In genomic region chr1:120501496-120501895, GRCm38 (mm10) we compare ENCODE assay signal across 28 mouse cellular contexts. TPM values are rescaled to one million over a fixed set of nuclear protein-coding genes. Genes with fewer than 3 reads are reported as not detected.
A peak's percentile ranks its signal among the peaks of the same experiment; 100 is the strongest.
DNase-seq lines count a peak whose midpoint lies in the region; ATAC-seq and TF ChIP-seq lines count a peak whose summit lies in the region.
"Had no signal": no experiment of that assay in that cellular context is flagged by ENCODE, and none has a peak within 500 bp of the region (broad histone marks: within the 10 kb centered on the region; RNA-seq: fewer than 3 reads in every experiment).

No protein-coding gene starts in this region.

- TF ChIP-seq EP300 in lung, postnatal 0 days (IDR thresholded peaks at IDR 0.05), result no peak

- H3K36me3 ChIP-seq in neural tube, embryonic 15.5 days, result no peaks in the 10 kb centered on the region
- no peaks in the 10 kb centered on the region for H3K36me3 ChIP-seq in lung, postnatal 0 days (ENCODE audit: insufficient read depth, low read length)
- H3K36me3 ChIP-seq: embryonic facial prominence, embryonic 10.5 days; embryonic facial prominence, embryonic 12.5 days; forebrain, embryonic 15.5 days; G1E had no signal

- H3K9ac ChIP-seq in neural tube, embryonic 15.5 days (replicated peaks), result no peak overlapping the region
- no peak overlapping the region for H3K9ac ChIP-seq in lung, postnatal 0 days (replicated peaks; ENCODE audit: low read depth)
- H3K9ac ChIP-seq: embryonic facial prominence, embryonic 12.5 days; forebrain, embryonic 13.5 days; forebrain, embryonic 15.5 days; forebrain, postnatal 0 days had no signal

- no peak overlapping the region for H3K4me2 ChIP-seq in neural tube, embryonic 15.5 days
- no peak overlapping the region for H3K4me2 ChIP-seq in lung, postnatal 0 days (replicated peaks; ENCODE audit: low read depth, low read length)
- H3K4me2 ChIP-seq: embryonic facial prominence, embryonic 12.5 days; forebrain, embryonic 13.5 days; forebrain, embryonic 15.5 days had no signal

- DNase-seq in A20 (ENCODE audit: low read depth, low spot score), result peak; percentile 76
- peak; percentile 14 to 32 for DNase-seq in B cell, adult 2 months
- no peak for DNase-seq in cerebellum, postnatal 25 days
- no peak for DNase-seq in lung, postnatal 0 days (ENCODE audit: low spot score)
- no peak for DNase-seq in urinary bladder, postnatal 10 days (ENCODE audit: low spot score)
- DNase-seq: adrenal gland, adult 8-10 months; adrenal gland, postnatal 14 days; adrenal gland, postnatal 36 days; cerebellum, adult 11-12 months; cerebellum, adult 2 months; cerebellum, adult 9-10 months; cerebellum, postnatal 10 days; cerebellum, postnatal 36 days; forebrain, postnatal 0 days had no signal

- no peak for TF ChIP-seq CTCF in lung, postnatal 0 days (IDR thresholded peaks at IDR 0.05)

- ATAC-seq in common myeloid progenitor, adult 5-6 weeks (replicated peaks; ENCODE audit: low read depth, poor library complexity, severe bottlenecking), result peak; percentile 69
- peak; percentile 43; the same call in 1 of the 2 replicates for ATAC-seq in megakaryocyte progenitor cell, adult 5-6 weeks (replicated peaks; ENCODE audit: poor library complexity)
- ATAC-seq in neural tube, embryonic 15.5 days (ENCODE audit: low FRiP score), result no peak
- no peak for ATAC-seq in lung, postnatal 0 days
- ATAC-seq: activated CD4-positive, CD25-positive, alpha-beta regulatory T cell, adult 4 months; forebrain, embryonic 13.5 days; forebrain, embryonic 15.5 days; forebrain, postnatal 0 days; Patski had no signal

- no peaks in the 10 kb centered on the region for H3K27me3 ChIP-seq in neural tube, embryonic 15.5 days (replicated peaks)
- H3K27me3 ChIP-seq in lung, postnatal 0 days (replicated peaks; ENCODE audit: insufficient read depth, low read length), result no peaks in the 10 kb centered on the region
- H3K27me3 ChIP-seq: embryonic facial prominence, embryonic 12.5 days; forebrain, embryonic 13.5 days; forebrain, embryonic 15.5 days had no signal

- H3K4me1 ChIP-seq in neural tube, embryonic 15.5 days, result no peaks in the 10 kb centered on the region
- no peaks in the 10 kb centered on the region for H3K4me1 ChIP-seq in lung, postnatal 0 days (ENCODE audit: insufficient read depth, low read depth, low read length)
- H3K4me1 ChIP-seq: embryonic facial prominence, embryonic 10.5 days; embryonic facial prominence, embryonic 12.5 days; forebrain, embryonic 13.5 days; forebrain, embryonic 15.5 days had no signal

- WGBS in neural tube, embryonic 15.5 days, result 78% methylated on average over 4 of the region's 4 CpGs
- WGBS in lung, postnatal 0 days, result 46% methylated on average over 4 of the region's 4 CpGs

- H3K4me3 ChIP-seq in neural tube, embryonic 15.5 days (replicated peaks), result no peak overlapping the region
- H3K4me3 ChIP-seq in lung, postnatal 0 days (ENCODE audit: low read depth, low read length), result no peak overlapping the region
- H3K4me3 ChIP-seq: embryonic facial prominence, embryonic 10.5 days; embryonic facial prominence, embryonic 12.5 days; forebrain, embryonic 13.5 days; forebrain, embryonic 15.5 days had no signal

- H3K9me3 ChIP-seq in neural tube, embryonic 15.5 days (replicated peaks), result no peaks in the 10 kb centered on the region
- H3K9me3 ChIP-seq in lung, postnatal 0 days (ENCODE audit: low read length), result no peaks in the 10 kb centered on the region
- H3K9me3 ChIP-seq: embryonic facial prominence, embryonic 10.5 days; embryonic facial prominence, embryonic 12.5 days; forebrain, embryonic 13.5 days; forebrain, embryonic 15.5 days had no signal

- no peak overlapping the region for H3K27ac ChIP-seq in neural tube, embryonic 15.5 days (replicated peaks)
- no peak overlapping the region for H3K27ac ChIP-seq in lung, postnatal 0 days (ENCODE audit: low read length)
- H3K27ac ChIP-seq: embryonic facial prominence, embryonic 10.5 days; embryonic facial prominence, embryonic 12.5 days; forebrain, embryonic 13.5 days; forebrain, embryonic 15.5 days had no signal

RNA-seq across cellular contexts. Expression of gene Marco, which starts 3.3 kb away (rescaled TPM):
- 0.87 TPM in 1 of 2 replicates, not detected in the other for total RNA-seq in common myeloid progenitor, adult 5-6 weeks (2017)
- total RNA-seq in megakaryocyte progenitor cell, adult 5-6 weeks (2015), result not detected in 2 replicates
- not detected in 2 replicates for total RNA-seq in megakaryocyte progenitor cell, adult 5-6 weeks (2017)
- polyA plus RNA-seq in neural tube, embryonic 15.5 days (2015; fragmentation: Nextera tagmentation; extraction: Ambion mirVana), result 0.09 TPM in 1 of 2 replicates, not detected in the other
- 7.9 and 8.9 TPM in 2 replicates for polyA plus RNA-seq in lung, postnatal 0 days (2015; fragmentation: Nextera tagmentation; extraction: Ambion mirVana)
- total RNA-seq: adrenal gland, adult 18-20 months; adrenal gland, adult 8-10 months; forebrain, postnatal 0 days had no signal
- polyA plus RNA-seq: activated CD4-positive, CD25-positive, alpha-beta regulatory T cell, adult 4 months; C2C12; cerebellum, adult 2 months; cortical plate, adult 2 months; embryonic facial prominence, embryonic 10.5 days; embryonic facial prominence, embryonic 14.5 days; forebrain, embryonic 13.5 days; forebrain, postnatal 0 days; G1E; Patski had no signal

Comparison
In these comparisons a context has a peak if more than half of its experiments do, and no peak if none do; other contexts are left out.
1. DNase-seq: peak in A20 (single experiment) and B cell, adult 2 months (2 of 2); none in cerebellum, postnatal 25 days (0 of 2), lung, postnatal 0 days (single experiment) and urinary bladder, postnatal 10 days (single experiment).
2. ATAC-seq: peak in common myeloid progenitor, adult 5-6 weeks (single experiment) and megakaryocyte progenitor cell, adult 5-6 weeks (single experiment); none in neural tube, embryonic 15.5 days (single experiment) and lung, postnatal 0 days (single experiment).